Mouse (Mus musculus) liver, embryonic 15.5 days (tissue): Measurements from ENCODE around the gene Vipr2. TPM values are rescaled to one million over a fixed set of nuclear protein-coding genes. Genes with fewer than 3 reads are reported as not detected.

ENCODE experiments used
- ATAC-seq: fragments of 200-750 bp; cut with Nextera tagmentation; 2 replicates; pipeline ENCODE4 v1.8.0; 2017; ENCODE audit warnings: moderate number of reproducible peaks, mild to moderate bottlenecking, moderate library complexity; ENCODE audit not compliant: insufficient read depth
- H3K27ac ChIP-seq: fragments of 300-500 bp; sonication (generic); replicated peaks from 2 replicates; pipeline ENCODE4 v1.5.1; 2015; ENCODE audit warnings: mild to moderate bottlenecking, inconsistent platforms
- H3K27me3 ChIP-seq: fragments of 300-500 bp; sonication (generic); 2 replicates; pipeline ENCODE4 v1.6.1; 2015; ENCODE audit warnings: mild to moderate bottlenecking, inconsistent platforms
- H3K36me3 ChIP-seq: fragments of 300-500 bp; sonication (generic); replicated peaks from 2 replicates; pipeline ENCODE4 v1.6.1; 2015; ENCODE audit warnings: moderate library complexity, mild to moderate bottlenecking, inconsistent platforms
- H3K4me1 ChIP-seq: fragments of 300-500 bp; sonication (generic); replicated peaks from 2 replicates; pipeline ENCODE4 v1.6.1; 2015; ENCODE audit warnings: inconsistent platforms
- H3K4me2 ChIP-seq: fragments of 300-500 bp; sonication (generic); 2 replicates; pipeline ENCODE4 v1.6.1; 2015; ENCODE audit warnings: moderate library complexity, mild to moderate bottlenecking, inconsistent platforms
- H3K4me3 ChIP-seq: fragments of 300-500 bp; sonication (generic); replicated peaks from 2 replicates; pipeline ENCODE4 v1.5.1; 2015; ENCODE audit warnings: mild to moderate bottlenecking, inconsistent platforms
- H3K9ac ChIP-seq: fragments of 300-500 bp; sonication (generic); 2 replicates; pipeline ENCODE4 v1.6.1; 2015; ENCODE audit warnings: moderate library complexity, mild to moderate bottlenecking, inconsistent platforms
- H3K9me3 ChIP-seq: fragments of 300-500 bp; sonication (generic); replicated peaks from 2 replicates; pipeline ENCODE4 v1.6.1; 2016; ENCODE audit warnings: inconsistent platforms
- WGBS: fragments of 180-500 bp; shearing (Covaris S2); methylation state at CpG from one replicate; pipeline ENCODE4 v1.1.7; 2015; ENCODE audit warnings: mixed read lengths; ENCODE audit not compliant: insufficient replicate concordance; 5-methylcytosine and 5-hydroxymethylcytosine counted together
- polyA plus RNA-seq: library from polyadenylated mRNA; unstranded; fragments of >200 nt; fragmentation: Nextera tagmentation; extraction: Ambion mirVana; gene quantifications from 2 replicates; pipeline ENCODE4 v1.2.1, GENCODE M21; 2015

The Vipr2 gene
- polyA plus RNA-seq: 0.23 TPM in 2 replicates

GRCm38 (mm10) chr12:116077074-116077854 lies at the start of gene Vipr2:
Gene Vipr2, plus strand, starts transcription at chr12:116077726.
- H3K9ac ChIP-seq: no peak within 1 kb of the TSS
- H3K4me1 ChIP-seq: peaks cover 11% of the 10 kb centered on the region; the same call in 1 of the 2 replicates
- H3K4me2 ChIP-seq: peak within 1 kb of the TSS; percentile 69
- peaks cover 42% of the 10 kb centered on the region for H3K27me3 ChIP-seq
- whole genome bisulfite sequencing: 5% methylated on average over 33 of the region's 33 CpGs
- peak within 1 kb of the TSS; percentile 46 for H3K4me3 ChIP-seq
- H3K36me3 ChIP-seq: no peaks in the 10 kb centered on the region
- no peak within 1 kb of the TSS for H3K27ac ChIP-seq
- H3K9me3 ChIP-seq: no peaks in the 10 kb centered on the region
- ATAC-seq: peak; percentile 58; the same call in 1 of the 2 replicates

DNA sequence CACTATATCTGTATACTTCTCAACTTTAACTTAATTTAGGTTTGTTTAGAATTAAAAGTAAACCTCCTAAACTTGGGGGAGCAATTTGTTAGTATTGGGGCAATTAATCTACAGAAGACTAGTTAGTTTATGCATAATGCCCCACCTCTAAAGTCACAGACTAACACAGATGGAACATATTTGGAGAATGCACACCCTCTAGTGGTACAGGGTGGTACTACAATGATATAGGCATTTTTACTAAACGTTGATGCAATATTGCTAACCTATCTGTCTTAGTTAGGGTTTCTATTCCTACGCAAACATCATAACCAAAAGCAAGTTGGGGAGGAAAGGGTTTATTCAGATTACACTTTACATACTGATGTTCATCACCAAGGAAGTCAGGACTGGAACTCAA lies 49.4 kb upstream of the Vipr2 start:
- no peak overlapping the region for H3K9ac ChIP-seq
- no peaks in the 10 kb centered on the region for H3K4me1 ChIP-seq
- ATAC-seq: no peak
- no peak overlapping the region for H3K4me3 ChIP-seq
- no peaks in the 10 kb centered on the region for H3K36me3 ChIP-seq
- H3K27ac ChIP-seq: no peak overlapping the region
- no peak overlapping the region for H3K4me2 ChIP-seq
- H3K27me3 ChIP-seq: no peaks in the 10 kb centered on the region
- no peaks in the 10 kb centered on the region for H3K9me3 ChIP-seq
- WGBS: 36% methylated on average over 2 of the region's 2 CpGs

GRCm38 (mm10) chr12:116035346-116035745 lies 42.2 kb upstream of the Vipr2 start:
- Histone ChIP-seq H3K4me2 (no peak overlapping the region), H3K36me3 (no peaks in the 10 kb centered on the region), H3K4me1 (no peaks in the 10 kb centered on the region), H3K27me3 (no peaks in the 10 kb centered on the region), H3K9ac (no peak overlapping the region), H3K27ac (no peak overlapping the region), H3K4me3 (no peak overlapping the region), H3K9me3 (no peaks in the 10 kb centered on the region)
- WGBS: 50% methylated on average over 5 of the region's 5 CpGs
- ATAC-seq: no peak

GRCm38 (mm10) chr12:116044785-116045184 lies 32.7 kb upstream of the Vipr2 start:
- Histone ChIP-seq H3K4me1 (peaks cover 11% of the 10 kb centered on the region), H3K9me3 (no peaks in the 10 kb centered on the region), H3K36me3 (no peaks in the 10 kb centered on the region), H3K9ac (no peak overlapping the region), H3K4me2 (no peak overlapping the region), H3K27me3 (no peaks in the 10 kb centered on the region), H3K4me3 (no peak overlapping the region), H3K27ac (no peak overlapping the region)
- 66% methylated on average over 5 of the region's 5 CpGs for WGBS
- no peak for ATAC-seq

DNA sequence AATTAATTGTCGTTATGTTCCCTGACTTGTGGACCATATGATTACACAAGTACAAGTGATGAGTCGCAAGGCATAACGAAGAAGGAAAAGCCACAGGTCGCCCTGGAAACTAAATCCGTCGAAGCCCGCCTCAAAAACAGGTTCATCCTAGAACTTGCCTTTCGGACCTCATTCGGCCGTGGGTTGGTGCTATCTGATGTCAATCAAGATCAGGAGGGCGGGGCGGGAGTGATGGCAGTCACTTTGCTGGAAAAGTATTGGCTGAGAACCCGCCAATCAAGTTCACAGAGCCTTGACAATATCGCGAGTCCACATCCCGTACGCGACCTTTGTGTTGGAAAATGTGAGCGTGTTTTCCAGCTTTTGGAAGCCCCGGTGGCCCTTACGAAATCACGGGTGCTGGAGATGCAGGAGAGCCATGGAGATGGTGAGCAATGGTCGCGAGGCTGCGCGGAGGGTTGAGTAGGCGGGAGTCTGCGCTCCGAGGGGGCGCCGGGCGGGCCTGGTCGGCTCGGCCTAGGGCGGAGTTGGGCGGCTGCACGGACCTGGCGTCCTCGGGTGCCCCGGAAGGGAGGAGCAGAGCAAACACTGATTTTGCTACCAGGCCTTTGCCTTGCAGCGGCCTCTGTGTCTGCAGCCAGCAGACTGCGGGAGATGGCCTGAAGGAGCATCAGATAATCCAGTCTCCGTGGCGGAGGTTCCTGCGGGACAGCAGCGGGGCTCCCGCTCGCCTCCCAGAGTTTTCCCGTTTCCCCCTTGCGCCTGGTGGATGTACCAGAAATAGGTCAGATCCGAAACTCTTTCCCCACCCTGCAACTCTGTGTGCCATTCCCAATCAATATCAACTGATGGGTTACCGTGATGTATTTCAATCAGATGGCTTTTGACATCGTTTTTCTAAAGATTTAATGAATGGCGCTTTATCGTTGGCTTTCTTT lies 29.8 kb upstream of the Vipr2 start, which contains the start of gene Zfp386:
Gene Zfp386 (plus strand): TSS at position 285 of the 938 bp plus-strand sequence.
- H3K4me2 ChIP-seq: peak within 1 kb of the TSS; percentile 76
- peak; percentile 98 for ATAC-seq
- H3K36me3 ChIP-seq: no peaks in the 10 kb centered on the region
- H3K27ac ChIP-seq: peak within 1 kb of the TSS; percentile 84
- no peaks in the 10 kb centered on the region for H3K9me3 ChIP-seq
- no peaks in the 10 kb centered on the region for H3K27me3 ChIP-seq
- peak within 1 kb of the TSS; percentile 53 for H3K9ac ChIP-seq
- WGBS: 2% methylated on average over 55 of the region's 55 CpGs
- peaks cover 11% of the 10 kb centered on the region for H3K4me1 ChIP-seq
- H3K4me3 ChIP-seq: peak within 1 kb of the TSS; percentile 68

DNA sequence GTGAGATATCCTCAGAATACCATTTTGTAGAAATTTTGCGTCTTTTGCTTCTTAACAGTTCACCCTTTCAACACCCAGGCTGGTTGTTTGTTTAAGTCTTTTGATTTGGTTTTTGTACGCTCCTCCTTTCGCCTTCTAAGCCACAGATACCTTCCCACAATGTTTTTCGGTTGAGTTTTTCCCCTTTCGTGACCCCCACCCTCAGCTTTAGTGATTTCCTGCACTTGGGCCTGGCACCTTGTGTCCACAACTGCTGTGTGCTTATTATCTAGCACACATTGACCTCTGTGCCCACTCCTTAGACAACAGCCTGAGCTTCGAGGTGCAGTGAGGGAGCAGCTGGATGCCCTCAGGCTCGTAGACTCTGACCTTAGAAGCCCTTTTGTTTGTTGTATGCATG lies 28.8 kb upstream of the Vipr2 start:
- Histone ChIP-seq H3K4me1 (peaks cover 11% of the 10 kb centered on the region), H3K9me3 (no peaks in the 10 kb centered on the region), H3K4me3 (peak overlapping the region; percentile 68), H3K36me3 (no peaks in the 10 kb centered on the region), H3K27me3 (no peaks in the 10 kb centered on the region), H3K27ac (no peak overlapping the region), H3K9ac (no peak overlapping the region), H3K4me2 (peak overlapping the region; percentile 76)
- 58% methylated on average over 7 of the region's 7 CpGs for WGBS
- no peak for ATAC-seq

DNA sequence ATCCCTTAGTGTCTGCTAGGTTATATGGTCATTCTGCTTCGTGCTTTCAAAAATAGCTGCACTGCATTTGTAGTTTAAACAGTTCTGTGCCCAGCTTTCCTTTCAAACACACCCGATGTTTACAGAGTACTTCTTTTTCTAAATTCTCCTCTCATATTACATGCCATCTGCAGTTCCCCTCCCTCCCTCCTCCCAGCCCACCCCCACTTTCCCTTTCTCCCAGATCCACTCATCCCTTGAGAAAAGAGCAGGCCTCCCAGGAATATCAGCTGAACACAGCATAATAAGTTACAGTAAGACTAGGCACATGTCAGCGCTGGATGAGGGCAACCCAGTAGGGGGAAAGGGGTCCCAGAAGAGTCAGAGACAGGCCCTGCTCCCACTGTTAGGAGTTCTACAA lies 28.3 kb upstream of the Vipr2 start:
- WGBS: 73% methylated on average over 3 of the region's 3 CpGs
- no peak for ATAC-seq
- H3K4me3 ChIP-seq: no peak overlapping the region

DNA sequence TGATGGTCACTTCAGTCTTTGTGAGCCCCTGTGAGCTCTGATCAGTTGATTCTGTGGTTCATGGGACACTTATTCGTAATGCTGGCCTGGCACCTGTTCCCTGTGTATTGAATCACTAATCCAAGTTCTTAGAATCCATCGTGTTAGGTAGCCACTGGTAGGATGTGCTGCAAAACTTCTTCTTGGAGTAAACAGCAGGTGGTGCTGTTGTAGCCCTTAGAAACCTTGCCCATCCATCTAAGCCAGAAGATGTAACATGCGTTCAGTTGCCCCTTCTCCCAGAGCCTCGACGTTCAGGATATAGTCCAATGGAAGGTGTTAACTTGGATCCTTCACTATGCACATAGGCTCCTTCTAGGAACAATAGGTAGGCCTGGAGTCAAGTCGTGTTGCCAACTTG lies 27.8 kb upstream of the Vipr2 start:
- H3K4me3 ChIP-seq: no peak overlapping the region
- no peak overlapping the region for H3K27ac ChIP-seq
- H3K36me3 ChIP-seq: 0 out of 2 replicates have a peak, but pooled peaks cover 2% of the 10 kb centered on the region
- no peaks in the 10 kb centered on the region for H3K9me3 ChIP-seq
- WGBS: 48% methylated on average over 6 of the region's 6 CpGs
- ATAC-seq: no peak
- H3K4me2 ChIP-seq: no peak overlapping the region
- H3K27me3 ChIP-seq: no peaks in the 10 kb centered on the region
- no peak overlapping the region for H3K9ac ChIP-seq
- peaks cover 11% of the 10 kb centered on the region for H3K4me1 ChIP-seq

More for the DNA sequence above, 28.3 kb upstream of the Vipr2 start:
- H3K36me3 ChIP-seq: no peaks in the 10 kb centered on the region
- H3K27me3 ChIP-seq: no peaks in the 10 kb centered on the region
- no peaks in the 10 kb centered on the region for H3K9me3 ChIP-seq
- no peak overlapping the region for H3K4me2 ChIP-seq
- no peak overlapping the region for H3K27ac ChIP-seq
- no peak overlapping the region for H3K9ac ChIP-seq
- H3K4me1 ChIP-seq: peaks cover 11% of the 10 kb centered on the region

DNA sequence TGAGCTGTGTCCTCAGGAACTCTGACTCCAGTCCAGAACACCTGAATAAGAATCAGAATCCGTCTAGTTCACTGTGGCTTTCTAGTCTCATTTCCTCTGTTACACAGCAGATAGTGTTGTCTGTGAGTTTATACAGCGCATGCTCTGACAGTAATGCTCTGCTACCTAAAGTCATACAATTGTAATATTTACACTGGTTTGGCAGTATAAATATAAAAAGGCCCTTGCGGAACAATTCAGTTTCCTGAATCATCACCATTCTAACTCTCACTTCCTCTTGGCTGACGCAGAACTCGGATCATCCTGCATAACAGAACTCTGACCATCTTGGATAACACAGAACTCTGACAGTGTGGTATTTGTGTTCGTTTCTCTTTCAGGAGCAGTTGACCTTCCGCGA lies 23.2 kb upstream of the Vipr2 start:
- H3K27ac ChIP-seq: no peak overlapping the region
- 72% methylated on average over 8 of the region's 8 CpGs for WGBS
- no peak overlapping the region for H3K4me2 ChIP-seq
- no peaks in the 10 kb centered on the region for H3K4me1 ChIP-seq
- ATAC-seq: no peak
- H3K27me3 ChIP-seq: no peaks in the 10 kb centered on the region
- H3K9ac ChIP-seq: no peak overlapping the region
- H3K36me3 ChIP-seq: peaks cover 33% of the 10 kb centered on the region
- H3K9me3 ChIP-seq: no peaks in the 10 kb centered on the region
- H3K4me3 ChIP-seq: no peak overlapping the region

DNA sequence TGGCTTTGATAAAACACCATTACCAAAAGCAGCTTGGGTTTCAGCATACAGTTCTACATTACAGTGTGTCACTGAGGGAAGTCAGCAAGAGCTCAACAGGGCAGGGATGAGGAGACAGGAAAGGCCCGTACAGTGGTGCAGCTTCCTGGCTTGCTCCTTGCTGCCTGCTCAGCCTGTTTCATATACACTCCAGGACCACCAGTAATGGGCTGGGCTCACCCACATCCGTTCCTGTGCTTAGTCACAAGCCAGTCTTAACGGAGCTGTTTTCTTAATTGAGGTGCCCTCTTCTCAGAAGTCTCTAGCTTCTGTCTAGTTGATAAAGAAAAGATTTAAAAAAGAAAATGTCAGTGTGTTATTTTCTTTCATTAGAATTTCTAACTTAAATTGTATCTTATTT lies 21.4 kb upstream of the Vipr2 start:
- Histone ChIP-seq H3K9ac (no peak overlapping the region), H3K36me3 (peaks cover 43% of the 10 kb centered on the region), H3K9me3 (0 out of 2 replicates have a peak, but pooled peaks cover 3% of the 10 kb centered on the region), H3K4me1 (no peaks in the 10 kb centered on the region), H3K27ac (no peak overlapping the region), H3K27me3 (no peaks in the 10 kb centered on the region), H3K4me3 (no peak overlapping the region), H3K4me2 (no peak overlapping the region)
- ATAC-seq: no peak
- 53% methylated on average over 3 of the region's 3 CpGs for WGBS
